Mouse (Mus musculus) lung, adult 2 months (tissue): ENCODE data around the gene Smim24.

Source experiments
- CTCF ChIP-seq: fragments of 200-500 bp; IDR thresholded peaks from 2 replicates; pipeline ENCODE4 v1.5.1; 2011; ENCODE audit warnings: mild to moderate bottlenecking, low read length, control low read depth; ENCODE audit not compliant: insufficient read depth
- POLR2A ChIP-seq: fragments of 200-500 bp; IDR thresholded peaks from 2 replicates; pipeline ENCODE4 v1.6.1; 2011; ENCODE audit warnings: low read depth, mild to moderate bottlenecking, control low read depth, low read length, borderline replicate concordance; ENCODE audit errors: extremely low read depth

- no peak for TF ChIP-seq POLR2A
- TF ChIP-seq CTCF: peak; percentile 65
Measured at GRCm38 (mm10) chr10:81405588-81406201, 12.8 kb downstream of the Smim24 start.
